Mouse (Mus musculus): Measurements from ENCODE around the gene Pde1a.

DNA sequence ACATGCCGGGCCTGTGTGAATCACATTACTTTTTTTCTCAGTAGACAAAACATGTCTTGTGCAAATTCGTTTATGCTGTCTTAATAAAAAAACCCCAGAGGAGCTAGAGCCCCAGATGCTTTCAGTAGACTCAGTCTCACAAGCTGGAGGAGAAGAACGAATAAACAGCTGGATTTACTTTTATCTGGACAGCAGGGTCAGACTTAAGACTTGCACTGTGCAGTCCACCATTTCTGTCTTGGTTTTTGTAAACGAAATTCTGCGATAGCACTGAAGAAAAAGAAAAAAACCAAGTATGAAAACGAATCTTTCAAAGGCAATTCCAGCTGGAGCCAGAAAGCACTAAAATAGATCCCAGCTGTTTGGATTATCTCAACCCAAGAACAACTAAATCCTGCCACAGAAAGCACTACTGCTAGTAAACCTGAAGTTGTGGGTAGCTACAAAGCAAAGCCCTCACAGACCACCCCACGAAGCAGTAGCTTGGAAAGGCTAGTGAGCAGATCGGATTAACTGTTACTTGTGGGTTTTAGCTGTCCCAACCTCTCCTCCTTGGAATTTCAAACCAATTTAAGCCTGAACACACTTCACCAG, 343.6 kb downstream of the Pde1a start:
- TF ChIP-seq CTCF (IDR thresholded peaks at IDR 0.05; ENCODE audit: control insufficient read depth, insufficient read depth, insufficient replicate concordance, low read depth, low read length) (no peak), POLR2A (IDR thresholded peaks at IDR 0.05; ENCODE audit: control insufficient read depth, low read depth, low read length) (no peak)

Measured in testis, adult 2 months (tissue).